Mouse (Mus musculus): ENCODE measurements around the gene Olig1.

The Olig1 gene

GRCm38 (mm10) chr16:91269468-91270211, at the start of gene Olig1:
Olig1 (plus strand) TSS chr16:91269772.
- peak; percentile 71 to 73 for DNase-seq (ENCODE audit: low spot score in 2 of 2)

GRCm38 (mm10) chr16:91222171-91222642, 47.4 kb upstream of the Olig1 start:
- peak in 1 of 2 experiments; percentile 16 for DNase-seq (ENCODE audit: low spot score in 2 of 2)

- DNase-seq (ENCODE audit: low spot score in 2 of 2) = peak in 1 of 2 experiments; percentile 37
Measured at GRCm38 (mm10) chr16:91222643-91223271, 46.8 kb upstream of the Olig1 start.

- DNase-seq (ENCODE audit: low spot score in 2 of 2) = no peak
Measured at GRCm38 (mm10) chr16:91223327-91224067, 46.1 kb upstream of the Olig1 start.

- no peak for DNase-seq (ENCODE audit: low spot score in 2 of 2)
Measured at GRCm38 (mm10) chr16:91224068-91224402, 45.5 kb upstream of the Olig1 start.

- peak in 1 of 2 experiments; percentile 36 for DNase-seq (ENCODE audit: low spot score in 2 of 2)
Measured at GRCm38 (mm10) chr16:91224481-91225232, 44.9 kb upstream of the Olig1 start.

- peak in 1 of 2 experiments; percentile 44 for DNase-seq (ENCODE audit: low spot score in 2 of 2)
Measured at GRCm38 (mm10) chr16:91225233-91226037, 44.1 kb upstream of the Olig1 start, which contains the start of gene Olig2. Olig2 (plus strand) TSS chr16:91225457.

- DNase-seq (ENCODE audit: low spot score in 2 of 2) = peak in 1 of 2 experiments; percentile 20
Measured at GRCm38 (mm10) chr16:91226038-91226882, 43.3 kb upstream of the Olig1 start.

GRCm38 (mm10) chr16:91226883-91227759, 42.5 kb upstream of the Olig1 start:
- no peak for DNase-seq (ENCODE audit: low spot score in 2 of 2)

- no peak for DNase-seq (ENCODE audit: low spot score in 2 of 2)
Measured at GRCm38 (mm10) chr16:91227760-91228043, 41.9 kb upstream of the Olig1 start.

GRCm38 (mm10) chr16:91228238-91229071, 41.1 kb upstream of the Olig1 start:
- DNase-seq (ENCODE audit: low spot score in 2 of 2) = no peak

GRCm38 (mm10) chr16:91229072-91229348, 40.6 kb upstream of the Olig1 start:
- DNase-seq (ENCODE audit: low spot score in 2 of 2) = no peak

GRCm38 (mm10) chr16:91229643-91230042, 39.9 kb upstream of the Olig1 start:
- no peak for DNase-seq (ENCODE audit: low spot score in 2 of 2)

- DNase-seq (ENCODE audit: low spot score in 2 of 2) = no peak
Measured at GRCm38 (mm10) chr16:91231781-91232469, 37.6 kb upstream of the Olig1 start.

- no peak for DNase-seq (ENCODE audit: low spot score in 2 of 2)
Measured at GRCm38 (mm10) chr16:91232470-91233240, 36.9 kb upstream of the Olig1 start.

GRCm38 (mm10) chr16:91233241-91233944, 36.2 kb upstream of the Olig1 start:
- DNase-seq (ENCODE audit: low spot score in 2 of 2) = no peak
